Mouse (Mus musculus) heart, adult 2 months (tissue): ENCODE measurements at regions not wholly inside any gene's neighbourhood (a gene's known extent, or its start where the extent isn't known, plus 50 kb on each side); places are given as distances from the start of the nearest gene placed in this dataset.

ENCODE experiments used
- CTCF ChIP-seq: fragments of 200-600 bp; IDR thresholded peaks from 2 replicates; pipeline ENCODE4 v1.8.1; 2022; ENCODE audit warnings: antibody characterized with exemption, mild to moderate bottlenecking, moderate library complexity
- EP300 ChIP-seq: fragments of 200-500 bp; IDR thresholded peaks from 2 replicates; pipeline ENCODE4 v1.6.1; 2011; ENCODE audit warnings: low read depth, low read length, control low read depth; ENCODE audit not compliant: insufficient read depth
- POLR2A ChIP-seq: fragments of 200-500 bp; IDR thresholded peaks from 2 replicates; pipeline ENCODE4 v1.6.1; 2011; ENCODE audit warnings: mild to moderate bottlenecking, low read depth, low read length, control low read depth; ENCODE audit not compliant: insufficient read depth

GRCm38 (mm10) chr9:63069919-63070318, 78.8 kb downstream of the Skor1 start:
- TF ChIP-seq CTCF = no peak
- TF ChIP-seq EP300 = no peak
- TF ChIP-seq POLR2A = no peak
